Mouse (Mus musculus): ENCODE data around the gene Zcchc2. TPM values are rescaled to one million over a fixed set of nuclear protein-coding genes. Genes with fewer than 3 reads are reported as not detected.
A peak's percentile ranks its signal among the peaks of the same experiment; 100 is the strongest.

Gene Zcchc2
- 1 to 10 TPM; 7.3 to 8.8 TPM for polyA plus RNA-seq (2017; shearing (Covaris generic))

DNA sequence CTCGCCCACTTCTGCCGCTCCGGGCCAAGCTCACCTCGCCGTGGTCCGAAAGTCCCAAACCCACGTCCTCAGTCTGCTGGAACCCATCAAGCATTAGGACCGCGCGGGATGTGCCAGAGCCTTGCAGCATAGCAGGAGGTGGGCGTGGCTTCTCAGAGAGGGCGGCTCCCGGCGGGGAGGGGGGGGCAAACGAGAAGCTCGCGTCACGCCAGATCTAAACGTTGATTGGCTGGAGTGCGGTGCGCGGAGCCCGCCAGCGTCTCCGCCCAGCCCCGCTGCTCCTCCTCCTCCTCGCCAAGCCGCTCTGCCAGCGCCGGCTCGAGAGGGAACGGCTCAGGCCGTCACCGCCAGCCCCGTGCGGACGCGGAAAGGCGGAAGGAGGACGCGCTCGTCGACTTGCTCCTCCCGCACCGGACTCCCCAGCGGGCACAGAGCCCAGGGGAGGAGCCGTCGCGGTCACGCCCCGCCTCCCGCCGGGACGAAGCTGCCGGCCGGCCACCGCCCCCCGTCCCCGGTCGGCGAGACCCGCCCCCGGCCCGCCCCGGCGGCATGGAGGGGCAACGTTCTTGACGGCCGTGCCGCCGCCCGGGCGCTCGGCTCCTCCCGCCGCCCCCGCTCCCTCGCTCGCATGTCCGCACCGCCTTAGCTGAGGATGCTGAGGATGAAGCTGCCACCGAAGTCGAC is at the start of gene Zcchc2:
TSS of gene Zcchc2 (plus strand) at position 269 of the 684 bp plus-strand sequence.
- peak; percentile 79 for ATAC-seq

DNA sequence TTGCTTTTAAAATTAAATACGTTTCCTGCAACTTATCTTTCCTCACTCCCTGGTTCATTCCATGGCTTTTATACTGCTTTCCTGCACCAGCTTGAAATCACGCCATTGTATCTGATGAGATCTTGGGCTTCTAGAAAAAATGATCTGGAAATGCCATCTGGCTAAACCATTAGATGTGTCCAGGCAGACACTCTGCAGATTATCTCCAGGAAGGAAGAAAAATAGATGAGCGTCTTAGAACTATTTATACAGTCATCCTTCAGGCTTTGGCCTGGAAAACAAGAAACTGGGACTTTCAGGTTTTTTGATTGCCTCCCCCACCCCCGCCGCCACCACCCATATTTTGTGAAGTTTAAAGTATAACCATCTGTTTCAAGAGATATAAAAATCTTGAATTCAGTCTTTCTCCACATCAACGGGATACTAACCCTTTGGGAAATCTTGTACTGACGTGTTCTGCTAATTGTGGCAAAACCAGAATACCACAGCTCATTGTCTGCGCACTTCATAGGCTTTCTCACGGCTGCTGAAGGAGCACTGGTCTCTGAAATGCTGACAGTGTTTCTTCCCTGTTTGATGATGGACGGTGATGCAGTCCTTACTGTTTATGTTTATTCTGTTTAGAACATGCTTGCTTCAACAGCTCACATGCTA is 45.2 kb upstream of the Zcchc2 start:
- no peak for ATAC-seq

DNA sequence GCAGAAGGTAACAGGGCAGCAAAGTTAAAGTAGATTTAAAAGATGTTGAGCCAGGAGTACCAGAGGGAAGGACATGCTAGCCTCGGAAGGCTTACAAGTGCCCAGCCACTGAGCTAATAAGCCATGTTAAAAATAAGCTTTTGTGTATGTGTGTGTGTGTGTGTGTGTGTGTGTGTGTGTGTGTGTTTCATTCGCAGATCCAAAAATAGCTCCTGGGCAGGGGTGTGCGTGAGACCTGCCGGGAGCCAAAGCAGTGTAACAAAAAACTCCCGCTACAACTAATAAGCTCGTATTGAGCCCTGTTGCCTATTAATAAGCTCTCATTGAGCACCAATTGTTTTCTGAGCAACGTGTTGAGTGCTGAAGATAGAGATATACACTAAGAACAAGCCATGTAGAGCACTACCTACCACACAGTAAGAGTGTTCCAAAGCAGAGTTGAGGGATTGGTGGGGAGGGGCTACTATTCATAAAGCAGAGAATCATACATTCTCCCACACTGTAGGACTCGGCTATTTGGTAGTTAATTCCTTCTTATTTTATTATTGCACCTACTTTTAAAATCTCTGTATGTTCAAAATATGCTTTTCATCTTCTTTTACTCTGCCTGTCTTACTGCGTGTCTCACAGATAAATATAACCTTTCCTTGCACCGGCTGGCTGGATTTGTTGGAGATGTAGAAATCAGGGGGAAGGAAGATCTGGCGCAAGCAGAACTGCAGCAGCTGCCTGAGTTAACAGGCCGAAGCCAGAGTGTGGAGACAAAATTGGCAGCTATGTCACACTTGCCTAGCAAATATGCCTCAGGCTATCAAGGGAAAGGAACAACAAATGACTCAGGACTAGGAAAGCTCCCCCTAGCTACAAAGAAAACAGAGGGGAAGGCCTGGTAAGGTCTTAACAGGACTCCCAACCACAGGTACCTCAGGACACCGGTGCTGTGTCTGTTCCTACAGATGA is 43.3 kb upstream of the Zcchc2 start:
- no peak for ATAC-seq

DNA sequence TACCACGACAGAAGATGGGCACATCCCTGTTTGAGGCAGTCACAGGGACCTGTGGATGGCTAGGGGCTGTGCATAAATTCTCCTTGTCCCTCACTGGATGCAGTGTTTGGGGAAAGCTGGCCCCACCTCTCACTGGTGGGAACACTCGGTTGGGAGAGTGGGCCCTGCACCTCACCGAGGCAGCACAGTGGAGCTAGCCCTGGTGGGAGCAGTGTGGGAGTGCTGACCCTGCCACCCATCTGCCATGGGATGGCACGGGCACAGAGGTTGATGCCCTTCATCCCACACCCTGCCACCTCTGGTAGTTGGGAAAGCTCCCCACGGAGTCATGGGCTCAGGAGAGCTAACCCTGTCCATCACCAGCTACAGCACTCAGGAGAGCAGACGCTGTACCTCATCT is 41.9 kb upstream of the Zcchc2 start:
- ATAC-seq: no peak

DNA sequence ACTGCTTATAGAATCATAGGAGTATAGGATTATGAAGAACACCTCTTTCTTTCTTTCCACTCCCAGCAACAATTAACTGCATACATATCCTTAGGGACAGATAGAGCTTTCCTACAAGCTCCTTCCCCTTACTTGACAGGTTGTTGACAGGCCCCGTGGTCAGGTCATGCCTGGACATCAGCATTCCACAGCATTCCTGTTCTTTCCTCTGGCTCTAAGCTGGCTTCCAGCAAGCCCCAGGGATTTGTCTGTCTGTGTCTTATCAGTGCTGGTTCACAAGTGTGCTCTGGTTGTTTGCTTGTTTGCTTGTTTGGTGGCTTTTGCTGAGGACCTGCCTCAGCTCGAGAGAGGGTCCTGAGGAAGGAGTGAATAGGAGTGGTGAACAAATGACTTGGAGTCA is 36.6 kb upstream of the Zcchc2 start:
- no peak for ATAC-seq

DNA sequence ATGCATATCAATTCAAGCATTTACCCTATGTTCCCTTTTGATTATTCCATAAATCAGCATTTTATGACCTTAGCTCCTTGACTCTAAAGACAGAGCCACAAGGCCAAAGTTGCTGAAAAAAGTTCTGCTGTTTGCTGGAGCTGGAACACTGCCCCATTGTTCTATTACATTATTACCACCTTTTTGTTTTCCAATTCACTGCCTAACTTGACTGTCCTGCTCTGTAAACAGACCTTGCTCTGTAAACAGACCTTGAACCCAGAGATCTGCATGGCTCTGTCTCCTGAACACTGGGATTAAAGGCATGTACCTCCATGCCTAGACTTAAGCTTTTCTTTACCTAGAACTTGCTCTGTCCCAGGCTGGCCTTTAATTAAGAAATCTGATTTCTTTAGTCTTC is 36.2 kb upstream of the Zcchc2 start:
- ATAC-seq: no peak

DNA sequence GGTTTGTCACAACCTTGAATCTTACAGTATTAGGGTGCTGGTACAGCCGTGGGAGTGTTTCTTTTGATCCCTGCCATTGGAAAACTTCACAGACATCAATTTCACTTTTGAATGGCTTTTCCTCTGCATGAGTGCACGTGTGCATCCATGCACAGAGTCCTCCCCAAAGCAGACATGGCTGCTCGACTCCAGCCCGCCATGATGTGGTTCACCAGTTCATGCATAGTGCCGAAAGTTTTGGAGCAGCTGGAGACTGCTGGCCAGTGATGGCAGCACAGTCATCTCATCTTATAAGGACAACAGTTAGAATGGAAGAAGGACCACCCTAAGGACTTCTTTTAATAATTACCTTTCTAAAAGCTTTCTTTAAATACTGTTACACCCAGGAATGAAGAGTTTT is 34.1 kb upstream of the Zcchc2 start:
- ATAC-seq: no peak

DNA sequence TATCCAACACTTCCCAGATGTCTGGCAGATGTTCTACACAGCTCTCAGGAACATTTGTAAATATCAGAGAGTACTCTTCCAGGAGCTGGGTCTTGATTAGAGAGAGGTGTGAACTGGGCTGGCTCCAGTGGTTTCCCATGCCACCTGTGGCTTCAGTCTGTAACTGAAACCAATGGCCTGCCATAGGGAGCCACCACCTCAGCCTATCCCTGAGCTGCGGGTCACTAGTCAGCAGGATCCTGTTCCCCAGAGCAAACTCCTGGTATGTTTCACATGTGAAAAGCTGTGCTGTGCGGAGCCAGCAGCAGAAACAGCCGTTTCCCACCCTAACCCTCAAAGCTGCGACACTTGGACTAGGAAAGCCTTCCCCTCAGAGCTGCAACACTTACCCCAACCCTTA is 28.7 kb upstream of the Zcchc2 start:
- no peak for ATAC-seq

DNA sequence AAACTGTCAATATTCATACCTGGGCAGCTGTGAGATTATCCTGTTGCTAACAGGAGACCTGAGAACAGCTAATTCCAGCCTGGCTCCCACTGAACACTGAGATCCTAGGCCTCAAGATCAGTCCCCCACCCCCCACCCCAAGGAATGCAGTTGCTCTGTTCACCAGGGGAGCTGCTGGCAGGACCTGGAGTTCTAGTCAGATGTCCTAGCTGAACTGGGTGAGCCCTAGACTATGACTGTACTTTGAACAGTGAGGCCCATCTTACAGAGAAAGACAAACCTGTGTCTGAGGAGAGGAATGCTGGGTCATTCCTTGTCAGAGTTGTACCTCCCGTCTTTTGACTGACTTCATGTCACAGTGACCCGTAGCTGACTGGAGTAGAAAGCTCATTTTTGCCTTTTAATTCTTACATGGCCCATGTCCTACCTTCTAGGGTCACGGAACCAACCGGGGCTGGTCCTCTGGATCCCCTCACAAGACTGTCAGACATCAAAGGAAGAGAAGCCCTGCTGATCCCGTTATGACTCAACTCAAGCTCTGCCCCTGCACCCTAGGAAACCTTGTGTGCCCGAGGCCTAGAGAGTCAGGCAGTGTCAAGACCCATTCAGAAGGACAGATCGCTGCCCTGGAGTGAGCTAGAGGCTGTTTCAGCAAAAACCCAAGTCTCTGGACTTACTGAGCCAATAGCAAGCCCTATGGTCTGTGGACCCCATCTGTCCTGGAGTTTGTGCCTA is 28.0 kb upstream of the Zcchc2 start:
- no peak for ATAC-seq

DNA sequence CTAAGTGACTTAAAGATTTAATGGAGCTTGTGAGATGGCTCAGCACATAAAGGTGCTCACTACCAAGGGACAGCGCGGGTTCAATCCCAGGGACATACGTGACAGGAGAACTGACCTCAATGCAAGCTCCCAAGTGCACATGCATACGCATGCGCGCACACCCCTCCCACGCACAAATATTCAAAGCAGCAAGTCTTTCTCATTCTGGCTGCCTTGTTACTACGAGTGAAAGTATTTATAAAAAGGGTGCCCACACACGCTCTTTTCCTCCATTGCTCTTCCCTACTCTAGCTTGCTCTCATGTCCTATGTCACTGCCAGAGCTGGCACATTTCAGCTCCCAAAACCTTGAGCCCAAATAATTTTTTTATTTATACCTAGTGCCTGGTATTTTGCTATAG is 27.4 kb upstream of the Zcchc2 start:
- ATAC-seq: no peak

DNA sequence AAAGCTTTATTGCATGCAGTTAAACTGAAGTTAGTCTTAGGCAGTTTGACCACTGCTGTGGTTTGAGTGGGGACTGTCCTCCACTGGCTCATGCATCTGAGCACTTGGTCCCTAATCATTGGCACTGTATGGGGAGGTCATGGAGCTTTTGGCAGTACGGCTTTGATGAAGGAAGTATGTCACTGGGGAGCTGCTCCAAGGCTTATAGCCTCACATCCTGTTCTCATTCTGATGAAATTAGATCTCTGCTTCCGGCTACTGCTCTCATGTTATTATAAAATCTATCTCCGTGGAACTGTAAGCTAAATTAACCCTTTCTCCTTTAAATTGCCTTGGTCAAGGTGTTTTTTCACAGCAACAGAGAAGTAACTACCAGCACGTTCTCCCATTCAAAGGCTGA is 25.7 kb upstream of the Zcchc2 start:
- no peak for ATAC-seq

DNA sequence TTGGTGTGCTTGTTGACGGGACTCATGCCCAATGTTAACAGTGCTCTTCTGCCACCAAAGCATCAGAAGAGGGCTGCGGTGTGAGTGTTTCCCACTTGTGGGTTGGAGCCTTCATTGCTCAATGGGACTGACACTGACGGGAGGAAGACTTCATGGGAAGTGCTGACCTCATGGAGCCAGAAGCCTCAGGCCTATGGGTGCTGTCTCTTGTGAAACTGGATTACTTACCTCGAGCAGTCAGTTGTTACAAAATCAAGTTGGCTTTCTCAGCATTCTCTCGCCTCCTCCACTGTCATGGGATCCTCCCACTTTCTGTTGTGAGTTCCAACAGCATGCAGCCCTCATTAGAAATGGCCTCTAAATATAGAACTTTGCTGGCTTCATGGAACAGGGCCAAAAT is 25.0 kb upstream of the Zcchc2 start:
- no peak for ATAC-seq

DNA sequence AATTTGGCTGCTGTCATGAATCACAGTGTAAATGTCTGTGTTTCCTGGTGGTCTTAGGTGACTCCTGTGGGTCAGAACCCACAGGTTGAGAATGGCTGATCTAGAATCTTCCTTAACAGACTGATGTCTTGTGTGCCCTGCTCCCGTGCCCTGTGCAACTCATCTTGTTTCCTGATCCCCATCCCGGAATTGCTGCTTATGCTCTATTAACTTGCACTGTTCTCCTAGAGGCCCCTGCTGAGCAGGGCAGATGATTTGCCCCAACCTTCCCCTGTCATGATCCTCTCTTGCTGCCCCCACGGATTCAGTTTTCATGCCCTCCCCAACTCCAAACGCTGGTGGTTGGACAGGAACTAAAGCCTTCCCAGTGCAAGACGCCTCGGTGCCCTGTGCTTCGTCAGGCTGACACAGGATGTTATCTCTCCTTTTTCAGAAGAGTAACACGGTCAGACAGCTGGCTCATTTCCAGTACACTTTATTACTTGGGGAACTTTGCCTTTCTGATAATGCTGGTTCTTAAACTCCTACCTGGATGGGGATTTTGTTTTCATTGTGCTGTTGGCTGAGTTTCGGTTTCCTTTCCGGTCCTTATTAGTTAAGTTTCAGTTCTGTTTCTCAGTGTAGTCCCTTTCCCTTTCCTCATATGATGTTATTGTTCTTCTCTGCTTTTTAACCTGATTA is 18.6 kb upstream of the Zcchc2 start:
- ATAC-seq: peak; percentile 85

DNA sequence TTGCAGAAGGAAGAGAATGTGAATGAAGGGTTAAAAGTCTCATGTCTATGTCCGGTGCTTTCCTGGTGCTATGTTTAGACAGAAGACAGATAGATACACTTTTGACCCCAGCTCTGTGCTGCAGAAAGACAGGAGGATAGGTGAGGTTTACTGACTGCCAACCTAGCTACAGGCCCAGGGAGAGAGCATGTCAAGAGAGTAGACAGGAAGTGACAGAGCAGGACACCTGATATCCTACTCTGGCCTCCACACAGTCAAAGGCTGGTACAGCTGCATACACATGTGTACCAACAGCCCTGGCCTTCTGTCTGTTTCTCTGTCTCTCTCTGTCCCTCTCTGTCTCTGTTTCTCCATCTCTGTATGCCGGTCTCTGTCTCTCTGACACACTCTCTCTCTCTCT is 16.2 kb upstream of the Zcchc2 start:
- ATAC-seq: no peak

DNA sequence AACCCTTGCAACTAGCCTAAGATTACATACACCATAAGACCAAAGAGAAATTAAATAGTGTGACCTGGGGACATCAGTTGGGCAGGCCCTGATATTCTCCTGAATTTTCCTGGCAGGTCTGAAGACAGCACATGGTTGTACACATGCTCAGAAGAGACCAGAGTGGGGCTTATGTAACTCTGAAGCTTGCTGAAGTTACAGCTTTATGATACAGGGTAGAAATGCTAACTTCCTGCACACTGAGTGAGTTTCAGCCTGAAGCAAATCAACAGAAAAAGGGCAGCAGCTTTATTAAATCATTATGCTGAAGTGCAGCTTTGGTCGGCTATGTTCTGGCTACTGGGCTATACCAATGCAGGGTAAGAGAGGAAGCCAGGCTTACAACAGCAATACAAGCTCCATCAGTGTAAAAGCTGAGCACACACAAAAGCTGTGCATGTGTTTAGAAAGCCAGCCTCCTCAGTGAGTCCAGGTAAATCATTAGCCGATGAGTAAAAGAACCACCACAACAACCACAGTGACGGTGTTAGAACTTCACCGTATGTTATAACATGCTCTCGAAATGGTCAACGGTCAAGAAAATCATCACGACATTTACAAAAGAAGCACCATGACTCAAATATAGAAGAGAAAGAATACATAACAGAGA is 12.6 kb upstream of the Zcchc2 start:
- ATAC-seq: no peak

DNA sequence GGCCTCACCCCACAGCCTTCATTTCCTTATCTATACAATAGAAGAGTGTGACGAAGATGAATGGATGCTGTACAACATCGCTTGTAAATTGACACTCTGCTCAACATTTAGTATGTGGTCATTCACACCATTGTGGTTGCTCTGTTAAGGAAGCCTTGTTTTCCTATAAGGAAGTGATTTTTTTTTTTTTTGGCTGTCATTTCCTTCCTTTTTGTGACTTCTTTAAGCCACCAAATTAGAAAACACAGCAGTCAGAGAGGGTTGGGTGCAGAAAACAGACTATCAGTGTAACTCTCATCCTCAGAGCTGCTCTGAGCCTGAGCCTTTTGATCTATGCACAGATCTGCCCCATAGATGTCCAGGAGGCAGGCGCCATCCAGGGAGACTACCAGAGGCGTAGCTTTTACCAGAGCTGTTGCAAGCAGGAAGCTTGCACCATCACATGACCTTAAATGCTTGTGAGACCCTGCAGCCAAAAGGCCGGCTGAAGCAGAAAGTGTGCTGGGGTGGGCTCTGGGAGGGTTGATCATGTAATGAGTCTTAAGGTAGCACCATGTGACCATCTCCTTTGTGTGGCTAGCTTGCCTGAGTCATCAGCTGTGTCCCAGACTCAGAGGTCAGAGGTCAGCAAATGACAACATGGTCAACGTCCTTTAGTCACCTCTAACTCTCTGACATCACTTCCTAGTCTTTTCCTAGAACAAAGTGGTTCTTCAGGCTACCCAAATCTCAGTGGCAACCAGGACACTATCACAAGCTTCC is 9.2 kb upstream of the Zcchc2 start:
- peak; percentile 73 for ATAC-seq

DNA sequence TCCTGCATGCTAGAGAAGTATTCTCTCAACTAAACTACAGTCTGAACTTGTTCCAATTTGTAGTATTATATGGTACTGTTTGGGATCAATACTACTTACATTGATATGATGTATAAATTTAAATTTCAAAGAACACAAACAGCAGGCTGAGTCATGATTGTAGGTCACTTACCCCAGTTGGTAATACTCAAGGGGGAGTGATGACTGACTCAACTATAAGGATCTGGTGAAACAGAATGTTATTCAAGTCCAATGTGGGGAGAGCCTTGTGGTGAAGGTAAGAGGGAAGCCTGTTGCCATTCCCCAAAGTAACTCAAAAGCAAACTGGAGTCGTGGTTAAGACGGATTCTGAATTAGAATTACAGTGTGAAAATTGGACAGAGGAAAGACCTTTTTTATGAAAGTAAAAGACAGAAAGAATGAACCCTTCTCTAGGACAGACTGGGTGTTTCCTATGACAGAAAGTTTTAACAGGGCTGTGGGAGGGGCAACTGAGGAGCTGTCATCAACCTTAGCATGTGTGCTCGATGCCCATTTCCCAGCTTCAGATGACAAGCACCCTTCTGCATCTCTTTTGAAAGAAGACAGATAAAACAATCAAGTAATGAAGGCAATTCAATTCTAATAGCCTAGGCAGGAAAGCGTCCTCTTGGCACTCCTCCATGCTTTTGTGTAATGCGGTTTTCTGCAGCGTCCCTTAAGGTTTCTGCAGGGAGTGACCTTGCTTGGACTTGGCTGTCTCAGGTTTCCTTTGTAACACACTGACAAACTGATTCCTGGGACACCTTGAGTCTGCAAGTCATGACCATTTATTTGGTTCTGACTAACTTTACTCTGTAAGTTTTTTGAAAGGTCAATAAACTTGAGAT is 7.5 kb upstream of the Zcchc2 start:
- no peak for ATAC-seq

DNA sequence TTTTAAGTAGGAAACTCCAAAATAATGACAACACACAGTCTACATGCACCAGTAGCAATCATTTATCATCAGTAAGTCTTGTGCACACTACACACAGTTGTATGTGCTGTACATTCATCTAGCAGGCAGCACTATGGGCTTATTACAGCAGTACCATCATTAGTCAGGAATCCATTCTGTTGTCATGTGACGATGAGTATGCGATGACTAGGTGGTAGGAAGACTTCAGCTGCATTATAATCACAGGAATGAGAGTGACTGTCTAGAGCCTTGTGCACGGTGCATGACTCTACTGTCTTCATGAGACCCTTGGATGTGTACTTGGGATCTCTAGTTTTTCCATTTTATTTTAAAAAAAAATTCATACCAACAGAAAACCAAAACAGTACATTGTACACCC is 6.0 kb upstream of the Zcchc2 start:
- ATAC-seq: no peak

DNA sequence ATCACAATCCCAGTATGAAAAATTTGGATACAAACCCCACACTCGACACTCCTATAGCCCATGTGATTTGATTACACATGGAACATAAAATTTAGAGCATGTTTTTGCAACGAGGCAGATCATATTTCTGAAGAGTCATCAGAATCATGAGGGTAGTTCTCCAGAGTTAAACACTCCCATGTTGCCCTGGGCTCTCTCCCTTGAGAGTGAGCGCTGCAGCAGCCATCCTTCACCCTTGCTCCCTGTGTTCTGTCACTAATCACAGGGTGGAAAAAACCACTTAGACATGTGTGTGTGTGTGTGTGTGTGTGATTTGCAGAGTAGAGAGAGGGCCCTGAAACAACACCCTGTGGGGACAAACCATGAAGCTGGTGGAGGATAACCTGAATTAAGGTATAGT is 2.0 kb upstream of the Zcchc2 start:
- ATAC-seq: no peak
